Mouse (Mus musculus): ENCODE measurements around the gene Klk1b8. TPM values are rescaled to one million over a fixed set of nuclear protein-coding genes. Genes with fewer than 3 reads are reported as not detected.
A peak's percentile ranks its signal among the peaks of the same experiment; 100 is the strongest.

The Klk1b8 gene
- polyA plus RNA-seq, 1 experiment: not detected

DNA sequence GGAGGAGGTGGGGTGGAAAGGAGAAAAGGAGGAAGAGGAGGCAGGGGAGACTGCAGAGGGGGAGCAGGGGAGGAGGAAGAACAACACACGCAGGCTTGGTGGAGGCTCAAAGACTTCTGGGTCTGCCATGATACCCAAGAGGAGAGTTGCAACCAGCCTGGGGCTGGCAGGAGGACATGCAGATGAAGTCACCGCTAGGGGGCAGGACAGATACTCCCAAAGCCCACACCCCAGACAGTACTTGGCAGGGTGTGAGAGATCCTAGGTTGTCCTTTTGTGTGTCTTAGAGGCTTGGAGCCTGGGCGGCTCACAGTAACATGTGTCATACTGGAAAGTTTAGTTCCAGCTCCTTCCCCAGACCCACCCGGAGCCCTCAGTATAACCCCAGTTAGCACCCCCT is 21.9 kb upstream of the Klk1b8 start:
- no peak overlapping the region for H3ac ChIP-seq (ENCODE audit: control insufficient read depth, insufficient read length)
- TF ChIP-seq MAX (IDR thresholded peaks at IDR 0.05; ENCODE audit: low read depth) (no peak), TCF3 (IDR thresholded peaks at IDR 0.05; ENCODE audit: insufficient read length, low read depth) (no peak), MYOD1 (IDR thresholded peaks at IDR 0.05; ENCODE audit: control insufficient read depth in 1 of 3, insufficient read length in 2 of 3, low read depth in 2 of 3) (no peak), TCF12 (IDR thresholded peaks at IDR 0.05; ENCODE audit: insufficient read depth, poor library complexity, severe bottlenecking) (no peak), E2F4 (IDR thresholded peaks at IDR 0.05; ENCODE audit: insufficient read depth) (no peak), POLR2A (IDR thresholded peaks at IDR 0.05; ENCODE audit: insufficient read length, low read depth) (no peak), USF1 (IDR thresholded peaks at IDR 0.05; ENCODE audit: low read depth) (no peak), MYOG (IDR thresholded peaks at IDR 0.05; ENCODE audit: control insufficient read depth in 1 of 3, insufficient read depth in 1 of 3, insufficient read length in 2 of 3, low read depth in 2 of 3) (no peak), SRF (IDR thresholded peaks at IDR 0.05; ENCODE audit: control insufficient read depth, insufficient read length, low read depth) (no peak), REST (IDR thresholded peaks at IDR 0.05; ENCODE audit: insufficient read depth, insufficient read length) (no peak), POLR2AphosphoS2 (IDR thresholded peaks at IDR 0.05; ENCODE audit: insufficient read length, low read depth) (no peak), CEBPB (IDR thresholded peaks at IDR 0.05; ENCODE audit: insufficient read depth, poor library complexity, severe bottlenecking) (no peak)

DNA sequence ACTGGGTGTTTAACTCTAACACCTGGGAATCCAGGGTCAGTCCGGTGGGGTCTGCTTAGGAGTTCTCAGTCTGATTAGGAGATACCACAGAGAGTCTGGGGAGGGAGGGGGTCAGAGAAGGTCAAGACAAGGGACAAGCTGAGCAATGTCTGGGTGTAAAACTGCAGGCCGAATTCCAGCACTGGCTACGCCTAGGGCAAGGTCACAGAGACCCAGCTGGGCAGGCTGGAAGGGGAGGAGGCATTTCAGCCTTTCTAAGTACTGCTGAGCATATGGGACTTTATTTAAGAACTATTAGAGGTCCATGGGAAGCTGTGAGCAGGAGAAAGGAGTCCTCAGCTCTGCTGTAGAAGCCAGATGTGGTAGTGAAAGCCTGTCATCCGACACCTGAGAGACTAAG is 18.1 kb upstream of the Klk1b8 start:
- TF ChIP-seq TCF12 (IDR thresholded peaks at IDR 0.05; ENCODE audit: insufficient read depth, poor library complexity, severe bottlenecking) (no peak), TCF3 (IDR thresholded peaks at IDR 0.05; ENCODE audit: insufficient read length, low read depth) (no peak), POLR2A (IDR thresholded peaks at IDR 0.05; ENCODE audit: insufficient read length, low read depth) (no peak), POLR2AphosphoS2 (IDR thresholded peaks at IDR 0.05; ENCODE audit: insufficient read length, low read depth) (no peak), MYOG (IDR thresholded peaks at IDR 0.05; ENCODE audit: control insufficient read depth in 1 of 3, insufficient read depth in 1 of 3, insufficient read length in 2 of 3, low read depth in 2 of 3) (no peak), MYOD1 (IDR thresholded peaks at IDR 0.05; ENCODE audit: control insufficient read depth in 1 of 3, insufficient read length in 2 of 3, low read depth in 2 of 3) (no peak), E2F4 (IDR thresholded peaks at IDR 0.05; ENCODE audit: insufficient read depth) (no peak), CEBPB (IDR thresholded peaks at IDR 0.05; ENCODE audit: insufficient read depth, poor library complexity, severe bottlenecking) (no peak)
- no peaks in the 10 kb centered on the region for H3K27me3 ChIP-seq (ENCODE audit: control insufficient read depth, insufficient read depth, insufficient read length)
- H3K79me2 ChIP-seq (ENCODE audit: control insufficient read depth, insufficient read depth): no peaks in the 10 kb centered on the region
- H3K4me2 ChIP-seq (ENCODE audit: low read depth): no peak overlapping the region
- H3K4me3 ChIP-seq: no peak overlapping the region
- no peaks in the 10 kb centered on the region for H3K36me3 ChIP-seq (ENCODE audit: control insufficient read depth, insufficient read depth)
- no peak overlapping the region for H3ac ChIP-seq (ENCODE audit: control insufficient read depth, insufficient read length)

More for the DNA sequence above, 21.9 kb upstream of the Klk1b8 start:
- Histone ChIP-seq H3K4me3 (no peak overlapping the region), H3K36me3 (ENCODE audit: control insufficient read depth, insufficient read depth) (no peaks in the 10 kb centered on the region), H3K4me2 (ENCODE audit: low read depth) (no peak overlapping the region), H3K27me3 (ENCODE audit: control insufficient read depth, insufficient read depth, insufficient read length) (no peaks in the 10 kb centered on the region), H3K79me2 (ENCODE audit: control insufficient read depth, insufficient read depth) (no peaks in the 10 kb centered on the region)

DNA sequence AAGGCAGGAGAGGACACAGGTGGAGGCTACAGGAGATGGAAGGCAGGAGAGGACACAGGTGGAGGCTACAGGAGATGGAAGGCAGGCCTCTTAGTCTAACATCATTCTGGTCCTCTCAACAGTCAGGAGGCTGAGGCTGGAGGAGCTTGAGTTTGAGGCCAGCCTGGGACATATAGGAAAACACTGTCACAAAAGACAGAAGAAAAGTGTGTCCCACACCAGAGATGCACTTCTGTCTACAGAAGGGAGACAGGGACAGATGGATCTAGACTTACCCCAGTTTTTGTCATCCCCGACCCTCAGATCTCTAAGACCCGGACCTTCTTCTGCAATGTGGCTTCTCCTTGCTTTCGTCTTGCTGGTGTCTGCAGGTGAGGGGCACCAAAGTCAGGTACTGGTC is 17.0 kb upstream of the Klk1b8 start, which contains the start of gene Klk15:
Gene Klk15 (plus strand): TSS at position 301 of the 400 bp plus-strand sequence.
- Histone ChIP-seq H3K36me3 (ENCODE audit: control insufficient read depth, insufficient read depth) (no peaks in the 10 kb centered on the region), H3K4me2 (ENCODE audit: low read depth) (no peak within 1 kb of the TSS), H3ac (ENCODE audit: control insufficient read depth, insufficient read length) (no peak within 1 kb of the TSS), H3K4me3 (no peak within 1 kb of the TSS), H3K27me3 (ENCODE audit: control insufficient read depth, insufficient read depth, insufficient read length) (no peaks in the 10 kb centered on the region), H3K79me2 (ENCODE audit: control insufficient read depth, insufficient read depth) (no peaks in the 10 kb centered on the region)
- TF ChIP-seq TCF12 (IDR thresholded peaks at IDR 0.05; ENCODE audit: insufficient read depth, poor library complexity, severe bottlenecking): no peak
- no peak for TF ChIP-seq E2F4 (IDR thresholded peaks at IDR 0.05; ENCODE audit: insufficient read depth)
- TF ChIP-seq MYOG (IDR thresholded peaks at IDR 0.05; ENCODE audit: control insufficient read depth in 1 of 3, insufficient read depth in 1 of 3, insufficient read length in 2 of 3, low read depth in 2 of 3): no peak
- no peak for TF ChIP-seq POLR2AphosphoS2 (IDR thresholded peaks at IDR 0.05; ENCODE audit: insufficient read length, low read depth)
- no peak for TF ChIP-seq TCF3 (IDR thresholded peaks at IDR 0.05; ENCODE audit: insufficient read length, low read depth)
- TF ChIP-seq MYOD1 (IDR thresholded peaks at IDR 0.05; ENCODE audit: control insufficient read depth in 1 of 3, insufficient read length in 2 of 3, low read depth in 2 of 3): no peak
- TF ChIP-seq USF1 (IDR thresholded peaks at IDR 0.05; ENCODE audit: low read depth): no peak
- TF ChIP-seq SRF (IDR thresholded peaks at IDR 0.05; ENCODE audit: control insufficient read depth, insufficient read length, low read depth): no peak
- no peak for TF ChIP-seq CEBPB (IDR thresholded peaks at IDR 0.05; ENCODE audit: insufficient read depth, poor library complexity, severe bottlenecking)
- no peak for TF ChIP-seq MAX (IDR thresholded peaks at IDR 0.05; ENCODE audit: low read depth)
- TF ChIP-seq POLR2A (IDR thresholded peaks at IDR 0.05; ENCODE audit: insufficient read length, low read depth): no peak
- no peak for TF ChIP-seq REST (IDR thresholded peaks at IDR 0.05; ENCODE audit: insufficient read depth, insufficient read length)

DNA sequence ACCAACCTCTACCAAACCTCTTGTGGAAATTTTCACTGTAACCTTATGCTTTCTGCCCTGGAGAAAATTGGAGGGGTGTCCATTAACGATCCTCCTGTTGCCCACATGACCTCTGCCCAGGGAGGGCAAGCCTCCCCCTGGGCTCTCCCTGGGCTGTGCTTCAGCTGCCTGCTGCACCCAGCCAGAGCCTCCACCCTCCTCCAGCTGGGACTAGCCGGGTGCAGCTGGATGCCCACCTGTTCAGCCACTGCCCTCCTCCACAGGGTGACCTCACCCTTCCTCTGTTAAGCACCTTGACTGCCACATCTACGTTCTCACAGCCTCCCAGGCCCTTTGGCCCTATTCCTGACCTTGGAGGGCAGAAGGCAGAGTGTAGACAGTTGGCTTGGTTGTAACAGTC is 15.7 kb upstream of the Klk1b8 start:
- Histone ChIP-seq H3K27me3 (ENCODE audit: control insufficient read depth, insufficient read depth, insufficient read length) (no peaks in the 10 kb centered on the region), H3K36me3 (ENCODE audit: control insufficient read depth, insufficient read depth) (no peaks in the 10 kb centered on the region), H3K79me2 (ENCODE audit: control insufficient read depth, insufficient read depth) (no peaks in the 10 kb centered on the region), H3K4me2 (ENCODE audit: low read depth) (no peak overlapping the region), H3ac (ENCODE audit: control insufficient read depth, insufficient read length) (no peak overlapping the region), H3K4me3 (no peak overlapping the region)
- peak in 1 of 3 experiments; percentile 67 for TF ChIP-seq MYOD1 (IDR thresholded peaks at IDR 0.05; ENCODE audit: control insufficient read depth in 1 of 3, insufficient read length in 2 of 3, low read depth in 2 of 3)
- no peak for TF ChIP-seq POLR2AphosphoS2 (IDR thresholded peaks at IDR 0.05; ENCODE audit: insufficient read length, low read depth)
- no peak for TF ChIP-seq TCF12 (IDR thresholded peaks at IDR 0.05; ENCODE audit: insufficient read depth, poor library complexity, severe bottlenecking)
- peak in 1 of 3 experiments; percentile 49 for TF ChIP-seq MYOG (IDR thresholded peaks at IDR 0.05; ENCODE audit: control insufficient read depth in 1 of 3, insufficient read depth in 1 of 3, insufficient read length in 2 of 3, low read depth in 2 of 3)
- peak; percentile 3 for TF ChIP-seq TCF3 (IDR thresholded peaks at IDR 0.05; ENCODE audit: insufficient read length, low read depth)
- no peak for TF ChIP-seq REST (IDR thresholded peaks at IDR 0.05; ENCODE audit: insufficient read depth, insufficient read length)
- no peak for TF ChIP-seq MAX (IDR thresholded peaks at IDR 0.05; ENCODE audit: low read depth)
- no peak for TF ChIP-seq SRF (IDR thresholded peaks at IDR 0.05; ENCODE audit: control insufficient read depth, insufficient read length, low read depth)
- no peak for TF ChIP-seq CEBPB (IDR thresholded peaks at IDR 0.05; ENCODE audit: insufficient read depth, poor library complexity, severe bottlenecking)

All from myocyte (in vitro differentiated cells).